Mouse (Mus musculus) monocyte, adult 5-6 weeks (primary cell): Measurements from ENCODE around the gene Fstl1. TPM values are rescaled to one million over a fixed set of nuclear protein-coding genes. Genes with fewer than 3 reads are reported as not detected.

Experiments
- ATAC-seq: fragments of 153-309, 156-312 bp; replicated peaks from 2 replicates; pipeline ENCODE4 v1.8.0; 2017; ENCODE audit warnings: mild to moderate bottlenecking; ENCODE audit not compliant: low TSS enrichment, insufficient number of reproducible peaks, severe bottlenecking, poor library complexity, low FRiP score
- total RNA-seq: library from RNA; stranded (forward); fragments of 200-1000, 200-491, 200-594 nt; gene quantifications from 3 replicates; pipeline ENCODE4 v1.2.3, GENCODE M21; 2017

Fstl1 gene
- total RNA-seq, 1 experiment from 2014 or later, result not detected

- no peak for ATAC-seq
Measured at GRCm38 (mm10) chr16:37780911-37781310, 4.2 kb downstream of the Fstl1 start.

GRCm38 (mm10) chr16:37784526-37784925 is 7.9 kb downstream of the Fstl1 start:
- ATAC-seq, result no peak

GRCm38 (mm10) chr16:37787558-37788194 is 11.0 kb downstream of the Fstl1 start:
- no peak for ATAC-seq

GRCm38 (mm10) chr16:37788367-37789014 is 11.8 kb downstream of the Fstl1 start:
- ATAC-seq, result no peak

GRCm38 (mm10) chr16:37789015-37789381 is 12.3 kb downstream of the Fstl1 start:
- no peak for ATAC-seq

GRCm38 (mm10) chr16:37789394-37789920 is 12.8 kb downstream of the Fstl1 start:
- ATAC-seq, result no peak

- ATAC-seq, result no peak
Measured at GRCm38 (mm10) chr16:37790008-37790780, 13.5 kb downstream of the Fstl1 start.

- ATAC-seq, result no peak
Measured at GRCm38 (mm10) chr16:37790781-37791175, 14.1 kb downstream of the Fstl1 start.

- ATAC-seq, result no peak
Measured at GRCm38 (mm10) chr16:37795651-37796150, 19.0 kb downstream of the Fstl1 start.

- no peak for ATAC-seq
Measured at GRCm38 (mm10) chr16:37796270-37796669, 19.6 kb downstream of the Fstl1 start.

- ATAC-seq, result no peak
Measured at GRCm38 (mm10) chr16:37801097-37801496, 24.4 kb downstream of the Fstl1 start.

- ATAC-seq, result no peak
Measured at GRCm38 (mm10) chr16:37802686-37803295, 26.1 kb downstream of the Fstl1 start.

GRCm38 (mm10) chr16:37803387-37803950 is 26.8 kb downstream of the Fstl1 start:
- no peak for ATAC-seq

- no peak for ATAC-seq
Measured at GRCm38 (mm10) chr16:37805746-37806495, 29.2 kb downstream of the Fstl1 start.

GRCm38 (mm10) chr16:37807269-37807668 is 30.6 kb downstream of the Fstl1 start:
- ATAC-seq, result no peak; the same call in 1 of the 2 replicates

GRCm38 (mm10) chr16:37808866-37809622 is 32.4 kb downstream of the Fstl1 start:
- no peak for ATAC-seq

- no peak for ATAC-seq
Measured at GRCm38 (mm10) chr16:37809623-37809992, 32.9 kb downstream of the Fstl1 start.
